Mouse (Mus musculus): ENCODE results near the gene Ptpn1. TPM values are rescaled to one million over a fixed set of nuclear protein-coding genes. Genes with fewer than 3 reads are reported as not detected.
A peak's percentile ranks its signal among the peaks of the same experiment; 100 is the strongest.

Ptpn1 gene
- polyA plus RNA-seq, 1 experiment from 2014 or later: 41.5 TPM

DNA sequence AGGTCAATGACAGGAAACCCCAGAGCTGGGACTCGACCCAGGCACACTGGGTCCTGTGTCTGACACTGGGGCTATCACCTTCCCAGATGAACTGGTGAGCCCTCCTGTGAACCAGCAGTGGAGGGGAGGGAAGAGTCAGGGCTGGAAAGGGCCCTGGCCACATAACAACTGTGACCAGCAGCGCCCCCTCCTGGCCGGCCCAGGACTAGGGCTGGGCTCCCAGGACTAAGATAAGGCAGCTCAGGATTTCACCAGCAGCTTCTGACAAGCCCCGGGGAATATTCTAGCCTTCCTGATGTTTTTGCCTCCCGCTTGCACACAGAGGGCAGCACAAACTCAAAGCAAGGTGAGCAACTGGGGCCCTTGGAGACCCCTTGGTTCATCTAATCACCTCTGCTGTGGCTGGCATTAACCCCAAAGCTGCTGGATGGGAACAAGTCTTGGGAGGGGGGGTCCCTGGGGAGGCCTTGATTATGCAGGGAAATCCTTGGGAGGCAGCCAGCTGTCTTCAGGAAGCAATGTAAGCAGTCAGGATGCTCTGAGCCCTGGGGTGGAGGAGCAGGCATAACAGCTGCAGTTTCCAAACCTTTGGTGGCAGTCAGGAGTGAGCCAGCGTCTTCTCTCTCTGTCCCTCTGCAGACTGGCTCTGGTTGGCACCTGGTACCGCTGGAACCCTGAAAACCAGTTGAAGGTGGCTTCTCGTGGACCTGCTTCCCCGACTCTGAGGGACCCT is 78.2 kb downstream of the Ptpn1 start, which contains the start of gene Ripor3:
Gene Ripor3, minus strand, starts transcription at position 683 of the 733 bp plus-strand sequence.
- no peaks in the 10 kb centered on the region for H3K27me3 ChIP-seq (ENCODE audit: control insufficient read depth, insufficient read depth, low read length)
- H3K9me3 ChIP-seq (ENCODE audit: control insufficient read depth, low read length): no peaks in the 10 kb centered on the region
- no peak within 1 kb of the TSS for H3K4me2 ChIP-seq (ENCODE audit: low read length)
- H3K27ac ChIP-seq (replicated peaks in 1 of 2; ENCODE audit: control insufficient read depth in 1 of 2, insufficient read depth in 1 of 2, low read depth in 2 of 2, low read length in 2 of 2): no peak within 1 kb of the TSS
- no peaks in the 10 kb centered on the region for H3K36me3 ChIP-seq (ENCODE audit: control insufficient read depth, insufficient read depth, low read length)
- no peak within 1 kb of the TSS for H3K4me3 ChIP-seq (ENCODE audit: control insufficient read depth in 1 of 2, insufficient read depth in 1 of 2, low read depth in 1 of 2, low read length in 2 of 2)
- WGBS: 29% methylated on average over 9 of the region's 9 CpGs
- no peak; the same call in 1 of the 2 replicates for ATAC-seq (ENCODE audit: insufficient number of reproducible peaks, insufficient read depth, low FRiP score, low read depth)
- H3K4me1 ChIP-seq (ENCODE audit: control insufficient read depth in 2 of 2, insufficient read depth in 2 of 2, low read length in 2 of 2): peaks cover 14 to 15% of the 10 kb centered on the region in 2 experiments
- H3K9ac ChIP-seq (ENCODE audit: low read length): peak within 1 kb of the TSS; percentile 30; the same call in 1 of the 2 replicates

DNA sequence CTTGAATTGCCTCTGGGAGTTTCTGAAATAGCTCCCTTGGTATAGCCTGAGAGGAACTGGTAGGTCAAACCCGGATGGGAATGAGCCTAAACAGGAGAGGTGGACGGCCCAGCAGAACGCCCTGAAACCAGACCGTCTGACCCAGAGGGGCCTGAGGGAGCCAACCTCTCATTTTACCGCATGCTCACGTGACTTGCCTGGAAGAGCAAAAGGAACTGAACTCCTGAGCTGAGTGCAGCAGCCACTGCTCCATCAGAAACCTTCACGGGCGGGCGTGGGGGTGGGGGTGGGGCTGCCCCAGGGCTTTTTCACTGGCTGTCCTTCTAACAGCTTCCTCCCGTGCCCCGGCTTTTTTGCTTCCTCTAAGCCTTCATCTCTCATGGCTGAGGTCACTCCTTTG is 79.0 kb downstream of the Ptpn1 start:
- H3K36me3 ChIP-seq (ENCODE audit: control insufficient read depth, insufficient read depth, low read length): no peaks in the 10 kb centered on the region
- no peak overlapping the region for H3K4me3 ChIP-seq (ENCODE audit: control insufficient read depth in 1 of 2, insufficient read depth in 1 of 2, low read depth in 1 of 2, low read length in 2 of 2)
- H3K9me3 ChIP-seq (ENCODE audit: control insufficient read depth, low read length): no peaks in the 10 kb centered on the region
- no peak for ATAC-seq (ENCODE audit: insufficient number of reproducible peaks, insufficient read depth, low FRiP score, low read depth)
- no peak overlapping the region for H3K4me2 ChIP-seq (ENCODE audit: low read length)
- peaks cover 10 to 11% of the 10 kb centered on the region in 2 experiments for H3K4me1 ChIP-seq (ENCODE audit: control insufficient read depth in 2 of 2, insufficient read depth in 2 of 2, low read length in 2 of 2)
- H3K27ac ChIP-seq (replicated peaks in 1 of 2; ENCODE audit: control insufficient read depth in 1 of 2, insufficient read depth in 1 of 2, low read depth in 2 of 2, low read length in 2 of 2): no peak overlapping the region
- H3K9ac ChIP-seq (ENCODE audit: low read length): peak overlapping the region; percentile 30; the same call in 1 of the 2 replicates
- no peaks in the 10 kb centered on the region for H3K27me3 ChIP-seq (ENCODE audit: control insufficient read depth, insufficient read depth, low read length)
- WGBS: 34% methylated on average over 11 of the region's 11 CpGs

DNA sequence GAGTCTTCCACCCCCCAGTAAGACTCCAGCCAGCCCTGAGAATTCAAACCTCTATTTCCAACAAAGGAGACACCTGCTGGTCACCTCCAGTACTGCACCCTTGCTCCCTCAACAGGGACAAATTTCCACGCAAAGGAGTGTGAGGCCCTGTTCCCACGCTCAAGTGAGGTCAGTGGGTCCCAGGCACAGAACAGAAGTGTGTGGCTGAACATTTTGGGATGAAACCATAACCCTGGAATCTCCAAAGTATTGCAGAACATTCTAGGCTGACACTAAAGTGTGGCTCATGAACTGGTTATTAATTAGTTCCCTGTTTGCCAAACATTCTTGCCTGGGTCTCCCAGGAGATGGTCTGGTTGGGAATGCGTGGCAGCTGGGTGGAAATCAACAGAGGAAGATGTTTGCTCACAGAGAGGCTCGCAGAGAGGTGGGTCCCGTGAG is 85.1 kb downstream of the Ptpn1 start:
- Histone ChIP-seq H3K4me3 (ENCODE audit: control insufficient read depth in 1 of 2, insufficient read depth in 1 of 2, low read depth in 1 of 2, low read length in 2 of 2) (no peak overlapping the region), H3K9ac (ENCODE audit: low read length) (no peak overlapping the region), H3K9me3 (ENCODE audit: control insufficient read depth, low read length) (no peaks in the 10 kb centered on the region), H3K4me2 (ENCODE audit: low read length) (no peak overlapping the region), H3K4me1 (ENCODE audit: control insufficient read depth in 2 of 2, insufficient read depth in 2 of 2, low read length in 2 of 2) (peaks cover 7 to 10% of the 10 kb centered on the region in 2 experiments), H3K36me3 (ENCODE audit: control insufficient read depth, insufficient read depth, low read length) (no peaks in the 10 kb centered on the region), H3K27me3 (ENCODE audit: control insufficient read depth, insufficient read depth, low read length) (no peaks in the 10 kb centered on the region), H3K27ac (replicated peaks in 1 of 2; ENCODE audit: control insufficient read depth in 1 of 2, insufficient read depth in 1 of 2, low read depth in 2 of 2, low read length in 2 of 2) (0 out of 4 replicates have a peak overlapping the region, but pooled peaks of 1 of the 2 experiments have one; percentile 8)
- no peak for ATAC-seq (ENCODE audit: insufficient number of reproducible peaks, insufficient read depth, low FRiP score, low read depth)
- WGBS: 43% methylated on average over 5 of the region's 5 CpGs

DNA sequence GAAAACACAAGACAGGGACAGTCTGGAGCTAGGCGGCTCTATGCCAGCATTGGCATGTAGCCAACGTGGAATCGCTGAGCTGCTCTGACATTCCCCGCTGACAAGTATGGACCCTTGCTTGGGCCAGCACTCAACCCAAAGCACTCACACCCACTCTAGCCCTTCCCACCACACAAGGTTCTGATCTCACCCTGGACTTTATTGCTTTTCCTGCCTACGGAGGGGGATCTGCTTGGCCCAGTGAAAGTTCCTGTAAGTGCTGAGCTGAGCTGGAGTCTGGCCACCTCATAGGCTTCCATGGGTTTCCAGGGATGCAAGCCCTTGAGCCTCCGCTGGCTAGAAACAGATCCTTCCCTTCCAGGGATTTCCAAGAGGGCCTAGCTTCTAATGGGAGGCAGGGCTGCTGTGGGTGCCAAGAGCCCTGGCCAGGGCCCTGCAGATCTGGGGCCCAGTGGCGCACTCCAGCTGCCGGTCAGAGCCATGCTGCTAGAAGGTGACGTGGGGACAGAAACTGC is 87.4 kb downstream of the Ptpn1 start:
- H3K27ac ChIP-seq (replicated peaks in 1 of 2; ENCODE audit: control insufficient read depth in 1 of 2, insufficient read depth in 1 of 2, low read depth in 2 of 2, low read length in 2 of 2): peak overlapping the region; percentile 6 to 41; a peak in 3 of 4 replicates
- peaks cover 7 to 10% of the 10 kb centered on the region in 2 experiments for H3K4me1 ChIP-seq (ENCODE audit: control insufficient read depth in 2 of 2, insufficient read depth in 2 of 2, low read length in 2 of 2)
- peak overlapping the region; percentile 9; the same call in 1 of the 2 replicates for H3K9ac ChIP-seq (ENCODE audit: low read length)
- WGBS: 40% methylated on average over 9 of the region's 9 CpGs
- no peak overlapping the region for H3K4me3 ChIP-seq (ENCODE audit: control insufficient read depth in 1 of 2, insufficient read depth in 1 of 2, low read depth in 1 of 2, low read length in 2 of 2)
- H3K36me3 ChIP-seq (ENCODE audit: control insufficient read depth, insufficient read depth, low read length): no peaks in the 10 kb centered on the region
- no peaks in the 10 kb centered on the region for H3K27me3 ChIP-seq (ENCODE audit: control insufficient read depth, insufficient read depth, low read length)
- H3K9me3 ChIP-seq (ENCODE audit: control insufficient read depth, low read length): no peaks in the 10 kb centered on the region
- peak; percentile 52 for ATAC-seq (ENCODE audit: insufficient number of reproducible peaks, insufficient read depth, low FRiP score, low read depth)
- H3K4me2 ChIP-seq (ENCODE audit: low read length): no peak overlapping the region

DNA sequence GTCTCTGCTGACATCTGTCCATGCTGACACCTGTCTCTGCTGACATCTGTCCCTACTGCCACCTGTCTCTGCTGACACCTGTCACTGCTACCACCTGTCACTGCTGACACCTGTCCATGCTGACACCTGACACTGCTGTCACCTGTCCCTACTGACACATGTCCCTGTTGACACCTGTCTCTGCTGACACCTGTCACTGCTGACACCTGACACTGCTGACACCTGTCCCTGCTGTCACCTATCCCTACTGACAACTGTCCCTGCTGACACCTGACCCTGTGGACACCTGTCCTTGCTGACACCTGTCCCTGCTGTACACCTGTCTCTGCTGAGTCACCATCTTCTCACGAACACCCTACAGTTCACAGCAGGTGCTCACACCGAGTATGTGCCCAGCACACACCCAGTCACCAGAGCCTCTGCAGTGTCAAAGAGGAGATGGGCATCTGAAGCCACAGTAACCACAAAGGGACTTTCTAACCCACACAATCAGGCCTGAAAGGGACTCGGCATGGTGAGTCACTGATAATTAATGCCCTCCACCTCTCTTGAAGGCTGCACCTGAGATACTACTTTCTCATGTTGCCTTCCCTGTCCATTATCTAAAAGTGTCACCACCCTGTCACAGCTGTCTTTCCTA is 92.0 kb downstream of the Ptpn1 start:
- Histone ChIP-seq H3K36me3 (ENCODE audit: control insufficient read depth, insufficient read depth, low read length) (no peaks in the 10 kb centered on the region), H3K9me3 (ENCODE audit: control insufficient read depth, low read length) (peaks cover 7% of the 10 kb centered on the region), H3K9ac (ENCODE audit: low read length) (no peak overlapping the region), H3K27me3 (ENCODE audit: control insufficient read depth, insufficient read depth, low read length) (no peaks in the 10 kb centered on the region), H3K27ac (replicated peaks in 1 of 2; ENCODE audit: control insufficient read depth in 1 of 2, insufficient read depth in 1 of 2, low read depth in 2 of 2, low read length in 2 of 2) (no peak overlapping the region), H3K4me2 (ENCODE audit: low read length) (no peak overlapping the region), H3K4me3 (ENCODE audit: control insufficient read depth in 1 of 2, insufficient read depth in 1 of 2, low read depth in 1 of 2, low read length in 2 of 2) (no peak overlapping the region), H3K4me1 (ENCODE audit: control insufficient read depth in 2 of 2, insufficient read depth in 2 of 2, low read length in 2 of 2) (peaks cover 9 to 16% of the 10 kb centered on the region in 2 experiments)
- ATAC-seq (ENCODE audit: insufficient number of reproducible peaks, insufficient read depth, low FRiP score, low read depth): no peak
- WGBS: 70% methylated on average over 3 of the region's 3 CpGs

DNA sequence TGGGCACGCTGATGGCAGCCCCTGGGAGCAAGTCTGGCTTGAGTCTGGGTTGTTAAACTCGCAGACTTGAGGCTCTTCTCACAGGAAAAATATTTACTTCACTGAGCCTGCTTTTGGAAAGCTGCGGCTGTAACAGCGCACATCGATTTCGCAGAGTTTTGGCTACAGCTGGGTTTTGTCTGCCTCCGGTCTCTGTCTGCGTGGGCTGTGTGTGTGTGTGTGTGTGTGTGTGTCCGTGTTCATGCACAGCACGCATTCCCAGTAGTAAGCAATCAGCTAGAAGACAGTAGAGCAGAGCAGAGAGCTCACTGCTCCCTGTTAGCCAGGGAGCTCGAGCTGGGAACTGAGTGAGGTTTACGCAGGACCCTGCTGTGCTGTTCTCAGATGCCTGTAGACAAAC is 93.3 kb downstream of the Ptpn1 start:
- no peak overlapping the region for H3K4me3 ChIP-seq (ENCODE audit: control insufficient read depth in 1 of 2, insufficient read depth in 1 of 2, low read depth in 1 of 2, low read length in 2 of 2)
- WGBS: 64% methylated on average over 12 of the region's 12 CpGs
- H3K9ac ChIP-seq (ENCODE audit: low read length): no peak overlapping the region
- ATAC-seq (ENCODE audit: insufficient number of reproducible peaks, insufficient read depth, low FRiP score, low read depth): no peak
- H3K9me3 ChIP-seq (ENCODE audit: control insufficient read depth, low read length): peaks cover 7% of the 10 kb centered on the region
- no peak overlapping the region for H3K27ac ChIP-seq (replicated peaks in 1 of 2; ENCODE audit: control insufficient read depth in 1 of 2, insufficient read depth in 1 of 2, low read depth in 2 of 2, low read length in 2 of 2)
- H3K27me3 ChIP-seq (ENCODE audit: control insufficient read depth, insufficient read depth, low read length): no peaks in the 10 kb centered on the region
- H3K4me1 ChIP-seq (ENCODE audit: control insufficient read depth in 2 of 2, insufficient read depth in 2 of 2, low read length in 2 of 2): peaks cover 2 to 6% of the 10 kb centered on the region in 2 experiments; a peak in 3 of 4 replicates
- no peak overlapping the region for H3K4me2 ChIP-seq (ENCODE audit: low read length)
- no peaks in the 10 kb centered on the region for H3K36me3 ChIP-seq (ENCODE audit: control insufficient read depth, insufficient read depth, low read length)

DNA sequence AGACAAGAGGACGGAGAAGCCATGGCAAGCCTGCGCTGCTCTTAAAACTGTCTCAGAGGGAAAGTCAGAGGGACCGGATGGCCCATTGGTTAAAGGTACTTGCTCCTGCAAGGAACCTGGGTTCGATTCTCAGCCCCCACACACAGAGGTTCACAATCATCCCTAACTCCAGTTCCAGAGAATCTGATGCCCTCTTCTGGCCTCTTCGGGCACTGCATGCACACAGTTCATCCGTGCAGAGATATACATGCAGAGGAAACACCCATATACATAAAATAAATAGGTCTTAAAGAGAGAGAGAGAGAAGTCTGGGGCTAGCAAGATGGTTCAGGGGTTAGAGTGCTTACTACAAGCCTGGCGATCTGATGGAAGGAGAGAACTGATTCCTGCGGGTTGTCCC is 94.0 kb downstream of the Ptpn1 start:
- no peak for ATAC-seq (ENCODE audit: insufficient number of reproducible peaks, insufficient read depth, low FRiP score, low read depth)
- no peak overlapping the region for H3K27ac ChIP-seq (replicated peaks in 1 of 2; ENCODE audit: control insufficient read depth in 1 of 2, insufficient read depth in 1 of 2, low read depth in 2 of 2, low read length in 2 of 2)
- WGBS: 92% methylated on average over 8 of the region's 8 CpGs

More for the DNA sequence above, 94.0 kb downstream of the Ptpn1 start:
- Histone ChIP-seq H3K4me2 (ENCODE audit: low read length) (no peak overlapping the region), H3K27me3 (ENCODE audit: control insufficient read depth, insufficient read depth, low read length) (no peaks in the 10 kb centered on the region), H3K9me3 (ENCODE audit: control insufficient read depth, low read length) (peaks cover 7% of the 10 kb centered on the region), H3K36me3 (ENCODE audit: control insufficient read depth, insufficient read depth, low read length) (no peaks in the 10 kb centered on the region), H3K9ac (ENCODE audit: low read length) (no peak overlapping the region), H3K4me3 (ENCODE audit: control insufficient read depth in 1 of 2, insufficient read depth in 1 of 2, low read depth in 1 of 2, low read length in 2 of 2) (no peak overlapping the region), H3K4me1 (ENCODE audit: control insufficient read depth in 2 of 2, insufficient read depth in 2 of 2, low read length in 2 of 2) (peaks cover 2 to 6% of the 10 kb centered on the region in 2 experiments; a peak in 3 of 4 replicates)

Measured in heart, embryonic 14.5 days (tissue).